Mouse (Mus musculus) heart, adult 10 weeks (tissue): ENCODE measurements around the gene Kpna6. TPM values are rescaled to one million over a fixed set of nuclear protein-coding genes. Genes with fewer than 3 reads are reported as not detected.

Experiments
- polyA plus RNA-seq: library from polyadenylated mRNA; stranded (reverse); fragments of 350-450 nt; fragmentation: Illumina TruSeq; extraction: RNeasy Lipid Tissue Mini Kit (QIAGEN cat#74804); gene quantifications from one replicate; pipeline ENCODE4 v1.2.3, GENCODE M21; 2014; ENCODE audit warnings: low read depth, low replicate concordance

Gene Kpna6
- 43.9 TPM for polyA plus RNA-seq

DNA sequence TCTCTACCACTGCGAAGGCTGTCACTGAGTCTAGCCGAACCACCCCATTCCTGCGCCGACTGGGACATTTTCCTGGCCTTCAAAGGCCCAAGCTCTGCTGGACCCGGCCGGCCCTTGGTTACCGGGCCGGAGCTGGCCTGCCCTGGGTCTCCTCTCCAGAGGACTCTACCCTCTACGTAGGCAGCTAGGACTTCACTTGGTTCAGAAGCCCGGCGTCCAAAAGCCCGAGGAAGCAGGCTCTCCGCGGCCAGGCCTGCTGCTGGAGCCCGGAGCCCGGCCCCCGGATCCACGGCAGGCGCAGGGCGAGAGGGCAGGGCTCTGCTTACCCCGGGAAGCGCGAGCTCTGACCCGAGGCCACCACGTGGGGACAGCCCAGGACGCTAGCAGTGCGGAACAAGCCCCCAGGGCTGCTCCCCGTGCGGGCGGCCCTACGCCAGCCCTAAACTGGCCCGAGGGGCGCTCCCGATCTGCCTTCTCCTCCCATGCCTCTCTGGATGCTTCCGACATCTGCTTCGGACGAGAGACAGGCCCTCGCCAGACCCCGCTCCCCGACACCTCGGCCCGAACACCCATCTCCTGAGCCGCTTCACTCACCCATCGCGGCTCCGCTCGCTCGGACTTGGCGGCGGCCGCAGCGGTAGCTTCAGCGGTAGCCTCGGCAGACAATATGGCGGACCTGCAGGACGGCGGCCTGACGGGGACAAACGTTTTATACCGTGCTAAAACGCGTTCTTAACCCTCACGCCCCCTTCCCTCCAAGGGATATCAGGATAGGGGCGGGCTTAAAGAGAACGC, at the start of gene Kpna6:
Gene Kpna6 (minus strand): TSS at position 685 of the 795 bp plus-strand sequence.

DNA sequence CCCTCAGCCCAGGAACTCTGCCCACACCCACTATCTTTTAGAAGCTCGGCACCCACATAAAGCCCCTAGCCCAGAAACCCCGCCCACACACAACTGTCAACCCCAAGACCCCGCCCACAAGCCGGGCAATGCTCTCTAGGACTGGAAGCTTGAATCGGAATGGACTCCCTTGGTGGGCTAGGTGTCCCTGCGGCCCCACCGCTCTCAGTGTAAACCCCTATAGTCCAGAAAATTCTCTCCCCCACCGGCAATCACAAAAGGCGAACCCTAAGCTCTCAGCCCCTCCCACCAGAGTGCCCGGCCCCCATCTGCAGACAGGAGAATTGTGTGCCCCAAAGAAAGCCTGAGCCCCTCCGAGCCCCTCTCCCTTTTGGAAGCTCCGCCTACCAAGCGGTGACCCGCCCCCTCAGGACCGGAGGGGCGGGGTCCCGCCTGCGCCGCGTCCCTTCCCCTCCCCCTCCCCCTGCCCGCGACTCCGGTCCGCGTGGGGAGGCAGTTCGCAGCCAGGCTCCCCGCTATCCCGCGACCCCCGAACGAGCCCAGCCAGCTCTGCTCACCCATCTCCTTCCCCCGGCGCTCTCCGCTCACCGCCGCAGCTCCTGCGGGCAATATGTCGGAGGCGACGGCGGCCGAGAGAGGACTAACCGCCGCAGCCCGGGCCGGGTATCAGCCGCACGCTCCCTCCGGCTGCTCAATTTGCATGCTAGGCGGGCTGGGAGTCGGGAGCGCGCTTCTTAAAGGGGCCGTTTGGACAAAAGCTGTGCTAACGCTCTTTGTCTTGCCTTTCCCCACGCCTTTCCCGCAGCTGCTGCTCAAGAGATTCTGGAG, 23.8 kb upstream of the Kpna6 start, which contains the start of gene Tmem39b:
Gene Tmem39b (minus strand): TSS at position 681 of the 828 bp plus-strand sequence.

GRCm38 (mm10) chr4:129640638-129641467, 31.7 kb downstream of the Kpna6 start, which contains the start of gene Txlna:
TSS of gene Txlna (minus strand) at chr4:129641065.

GRCm38 (mm10) chr4:129623681-129624091, 48.9 kb downstream of the Kpna6 start, which contains the start of gene Ccdc28b:
TSS of gene Ccdc28b (minus strand) at chr4:129623947.

DNA sequence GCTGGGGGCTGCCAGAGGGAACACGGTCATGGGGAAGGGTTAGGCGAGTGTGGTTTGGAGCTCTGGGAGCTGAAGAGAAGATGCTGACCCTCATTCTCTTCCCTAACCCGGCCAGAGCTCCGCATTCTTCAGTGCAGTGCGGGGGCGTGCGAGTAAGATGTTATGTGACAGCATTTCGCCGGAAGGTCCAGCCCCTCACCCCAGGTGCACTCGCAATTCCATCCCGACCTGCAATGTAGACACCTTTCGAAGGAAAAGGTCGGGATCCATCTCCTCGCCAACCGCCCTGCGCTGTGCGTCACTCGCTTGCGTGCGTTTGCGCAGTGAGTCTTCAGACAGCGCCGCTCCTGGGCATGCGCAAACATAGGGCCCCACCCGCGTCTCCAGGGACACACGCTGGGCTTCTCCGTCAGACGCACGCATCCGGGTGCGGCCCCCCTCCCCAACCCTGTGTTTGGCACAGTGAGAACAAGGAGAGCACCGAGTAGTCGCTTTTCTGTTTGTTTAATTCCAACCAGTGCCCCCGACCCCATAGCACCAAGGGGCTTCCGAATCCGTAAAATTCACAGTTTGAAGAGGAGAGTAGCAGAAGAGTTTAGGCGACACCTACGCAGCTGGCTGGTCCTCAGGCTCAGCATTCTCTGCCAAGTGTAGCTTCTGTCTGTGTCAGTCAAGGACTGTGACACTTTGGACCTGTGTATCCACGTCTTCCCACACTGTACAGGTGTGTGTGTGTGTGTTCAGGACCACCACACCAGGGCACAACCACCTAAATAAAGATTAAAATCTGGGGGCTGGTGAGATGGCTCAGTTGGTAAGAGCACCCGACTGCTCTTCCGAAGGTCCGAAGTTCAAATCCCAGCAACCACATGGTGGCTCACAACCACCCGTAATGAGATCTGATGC, 53.5 kb downstream of the Kpna6 start, which contains the start of gene Iqcc:
Gene Iqcc (minus strand): TSS at position 314 of the 906 bp plus-strand sequence.

GRCm38 (mm10) chr4:129614093-129614492, 58.5 kb downstream of the Kpna6 start, which contains the start of gene Dcdc2b:
TSS of gene Dcdc2b (minus strand) at chr4:129614257.

GRCm38 (mm10) chr4:129600233-129601158, 72.1 kb downstream of the Kpna6 start, which contains the start of the genes Eif3i and Tmem234:
TSS of gene Eif3i (minus strand) at chr4:129600648.
TSS of gene Tmem234 (plus strand) at chr4:129600668.

Other genes with a start within 250 kb of the Kpna6 start
- not detected for gene Zbtb8b, start 231.9 kb downstream of the Kpna6 start, polyA plus RNA-seq
- 48.9 TPM for gene Bsdc1, start 211.2 kb downstream of the Kpna6 start, polyA plus RNA-seq
- not detected for gene Tssk3, start 181.7 kb downstream of the Kpna6 start, polyA plus RNA-seq
- gene Fam229a, start 181.6 kb downstream of the Kpna6 start, polyA plus RNA-seq = not detected
- gene Marcksl1, start 159.2 kb downstream of the Kpna6 start, polyA plus RNA-seq = 5.8 TPM
- 25.7 TPM for gene Hdac1, start 130.1 kb downstream of the Kpna6 start, polyA plus RNA-seq
- 0.68 TPM for gene Lck, start 99.1 kb downstream of the Kpna6 start, polyA plus RNA-seq
- 0.73 TPM for gene Fam167b, start 94.2 kb downstream of the Kpna6 start, polyA plus RNA-seq
- 141 TPM for gene Eif3i, start 72.1 kb downstream of the Kpna6 start, polyA plus RNA-seq
- gene Tmem234, start 72.1 kb downstream of the Kpna6 start, polyA plus RNA-seq = 78.7 TPM
- gene Dcdc2b, start 58.5 kb downstream of the Kpna6 start, polyA plus RNA-seq = 2.9 TPM
- 16.9 TPM for gene Iqcc, start 53.7 kb downstream of the Kpna6 start, polyA plus RNA-seq
- 21.7 TPM for gene Ccdc28b, start 48.8 kb downstream of the Kpna6 start, polyA plus RNA-seq
- 25.6 TPM for gene Txlna, start 31.7 kb downstream of the Kpna6 start, polyA plus RNA-seq
- 4.8 TPM for gene Tmem39b, start 24.1 kb upstream of the Kpna6 start, polyA plus RNA-seq
- 35.7 TPM for gene Khdrbs1, start 69.5 kb upstream of the Kpna6 start, polyA plus RNA-seq
- gene Ptp4a2, start 138.5 kb upstream of the Kpna6 start, polyA plus RNA-seq = 235 TPM